29 mouse cellular contexts compared by ENCODE assay signal in genomic region chr7:44240712-44241111, GRCm38 (mm10). TPM values are rescaled to one million over a fixed set of nuclear protein-coding genes. Genes with fewer than 3 reads are reported as not detected.
DNase-seq lines count a peak whose midpoint lies in the region; ATAC-seq and TF ChIP-seq lines count a peak whose summit lies in the region.
"Had no signal": no experiment of that assay in that cellular context is flagged by ENCODE, and none has a peak within 500 bp of the region (broad histone marks: within the 10 kb centered on the region; RNA-seq: fewer than 3 reads in every experiment).

No protein-coding gene starts in this region.

- TF ChIP-seq CTCF in kidney, adult 2 months (conservative IDR thresholded peaks at IDR 0.05; ENCODE audit: insufficient read depth, insufficient read length, low read depth, low read length) = no peak

- DNase-seq in kidney, adult 2 months = peak; percentile 58
- no peak for DNase-seq in liver, embryonic 11.5 days (ENCODE audit: low spot score)
- no peak for DNase-seq in adrenal gland, adult 18-20 months (ENCODE audit: low spot score in 2 of 2)
- no peak for DNase-seq in spleen, postnatal 4 days (ENCODE audit: low spot score in 2 of 2)
- DNase-seq: adrenal gland, postnatal 10 days; cerebellum, adult 11 months; cerebellum, adult 8-10 months; cerebellum, postnatal 14 days; embryo, embryonic 11 days; gastrocnemius, postnatal 10 days; heart, adult 18-20 months; heart, postnatal 10 days; heart, postnatal 4 days had no signal

- H3K9ac ChIP-seq in kidney, embryonic 15.5 days = no peak overlapping the region
- no peak overlapping the region for H3K9ac ChIP-seq in liver, embryonic 16.5 days (ENCODE audit: low read depth, low read length)
- H3K9ac ChIP-seq in liver, embryonic 11.5 days (ENCODE audit: low read depth, low read length) = no peak overlapping the region
- H3K9ac ChIP-seq: embryonic facial prominence, embryonic 15.5 days; hindbrain, embryonic 12.5 days had no signal

- no peaks in the 10 kb centered on the region for H3K9me3 ChIP-seq in kidney, embryonic 15.5 days (replicated peaks)
- H3K9me3 ChIP-seq in liver, embryonic 16.5 days (replicated peaks; ENCODE audit: control insufficient read depth, low read length) = no peaks in the 10 kb centered on the region
- H3K9me3 ChIP-seq in liver, embryonic 11.5 days (ENCODE audit: control insufficient read depth, low read length) = no peaks in the 10 kb centered on the region
- H3K9me3 ChIP-seq: embryonic facial prominence, embryonic 15.5 days; forebrain, embryonic 10.5 days; heart, embryonic 10.5 days had no signal

- ATAC-seq in kidney, embryonic 15.5 days (replicated peaks; ENCODE audit: low FRiP score) = no peak
- peak; percentile 65; the same call in 1 of the 2 replicates for ATAC-seq in liver, embryonic 16.5 days (ENCODE audit: low read depth)
- no peak for ATAC-seq in liver, embryonic 11.5 days (replicated peaks; ENCODE audit: low FRiP score)
- peak; percentile 30 for ATAC-seq in megakaryocyte progenitor cell, adult 5-6 weeks (replicated peaks; ENCODE audit: poor library complexity)
- ATAC-seq: forebrain, embryonic 14.5 days had no signal

- H3K27ac ChIP-seq in kidney, adult 2 months (ENCODE audit: insufficient read depth, low read depth, low read length) = peak overlapping the region; percentile 89
- no peak overlapping the region for H3K27ac ChIP-seq in kidney, embryonic 15.5 days
- H3K27ac ChIP-seq in liver, embryonic 16.5 days (ENCODE audit: low read length) = no peak overlapping the region
- no peak overlapping the region for H3K27ac ChIP-seq in liver, embryonic 11.5 days (ENCODE audit: low read depth, low read length)
- H3K27ac ChIP-seq: embryonic facial prominence, embryonic 15.5 days; forebrain, embryonic 10.5 days; heart, embryonic 10.5 days; hindbrain, embryonic 12.5 days had no signal

- no peaks in the 10 kb centered on the region for H3K36me3 ChIP-seq in kidney, adult 2 months (ENCODE audit: control insufficient read depth, insufficient read depth, low read length)
- no peaks in the 10 kb centered on the region for H3K36me3 ChIP-seq in kidney, embryonic 15.5 days
- no peaks in the 10 kb centered on the region for H3K36me3 ChIP-seq in liver, embryonic 16.5 days (ENCODE audit: control insufficient read depth, insufficient read depth)
- H3K36me3 ChIP-seq in liver, embryonic 11.5 days (ENCODE audit: control insufficient read depth, insufficient read depth, low read length) = no peaks in the 10 kb centered on the region
- H3K36me3 ChIP-seq: embryonic facial prominence, embryonic 15.5 days; forebrain, embryonic 10.5 days; heart, embryonic 10.5 days; hindbrain, embryonic 12.5 days had no signal

- H3K4me2 ChIP-seq in kidney, embryonic 15.5 days = no peak overlapping the region
- H3K4me2 ChIP-seq in liver, embryonic 16.5 days (ENCODE audit: low read depth, low read length) = no peak overlapping the region
- no peak overlapping the region for H3K4me2 ChIP-seq in liver, embryonic 11.5 days
- H3K4me2 ChIP-seq: embryonic facial prominence, embryonic 15.5 days; hindbrain, embryonic 12.5 days had no signal

- TF ChIP-seq POLR2A in kidney, adult 2 months (IDR thresholded peaks at IDR 0.05; ENCODE audit: low read depth, low read length) = no peak

- H3K4me1 ChIP-seq in kidney, adult 2 months (ENCODE audit: control insufficient read depth, insufficient read depth, low read length) = peaks cover 7% of the 10 kb centered on the region; the same call in 1 of the 2 replicates
- peaks cover 6% of the 10 kb centered on the region for H3K4me1 ChIP-seq in kidney, embryonic 15.5 days
- peaks cover 6% of the 10 kb centered on the region for H3K4me1 ChIP-seq in liver, embryonic 16.5 days (ENCODE audit: control insufficient read depth, low read depth, low read length)
- peaks cover 10% of the 10 kb centered on the region for H3K4me1 ChIP-seq in liver, embryonic 11.5 days (replicated peaks; ENCODE audit: control insufficient read depth, insufficient read depth, low read length)

- H3K27me3 ChIP-seq in kidney, adult 2 months (replicated peaks; ENCODE audit: control insufficient read depth, insufficient read depth, low read length) = no peaks in the 10 kb centered on the region
- H3K27me3 ChIP-seq in kidney, embryonic 15.5 days = no peaks in the 10 kb centered on the region
- H3K27me3 ChIP-seq in liver, embryonic 16.5 days (ENCODE audit: control insufficient read depth, insufficient read depth, low read depth, low read length) = no peaks in the 10 kb centered on the region
- H3K27me3 ChIP-seq in liver, embryonic 11.5 days (replicated peaks; ENCODE audit: control insufficient read depth, insufficient read depth, low read length) = no peaks in the 10 kb centered on the region
- H3K27me3 ChIP-seq: embryonic facial prominence, embryonic 15.5 days; hindbrain, embryonic 12.5 days had no signal

- 31% methylated on average over 1 of the region's 1 CpGs for WGBS in kidney, adult 2 months
- 48% methylated on average over 1 of the region's 1 CpGs for WGBS in kidney, embryonic 15.5 days
- 29% methylated on average over 1 of the region's 1 CpGs for WGBS in liver, embryonic 16.5 days (ENCODE audit: insufficient replicate concordance)
- 44% methylated on average over 1 of the region's 1 CpGs for WGBS in liver, embryonic 11.5 days

- H3K4me3 ChIP-seq in kidney, adult 2 months (ENCODE audit: insufficient read depth, low read depth, low read length) = peak overlapping the region; percentile 35
- no peak overlapping the region for H3K4me3 ChIP-seq in kidney, embryonic 15.5 days (replicated peaks)
- no peak overlapping the region for H3K4me3 ChIP-seq in liver, embryonic 16.5 days (ENCODE audit: low read depth, low read length)
- no peak overlapping the region for H3K4me3 ChIP-seq in liver, embryonic 11.5 days (ENCODE audit: low read depth, low read length)
- H3K4me3 ChIP-seq: embryonic facial prominence, embryonic 15.5 days; erythroblast, embryonic 14.5 days; forebrain, embryonic 10.5 days; heart, embryonic 10.5 days; hindbrain, embryonic 12.5 days had no signal

RNA-seq across cellular contexts. Expression of gene Gm36864, which starts 4.7 kb away (rescaled TPM):
- 0.06 TPM in 1 of 2 replicates, not detected in the other for polyA plus RNA-seq in kidney, adult 2 months (2012; rRNA removed)
- not detected in 2 replicates for polyA plus RNA-seq in kidney, embryonic 15.5 days (2015; fragmentation: Nextera tagmentation; extraction: Ambion mirVana)
- not detected in 2 replicates for polyA plus RNA-seq in liver, embryonic 16.5 days (2015; fragmentation: Nextera tagmentation; extraction: Ambion mirVana)
- polyA plus RNA-seq in liver, embryonic 11.5 days (2014; fragmentation: Nextera tagmentation; extraction: Ambion mirVana) = not detected in 2 replicates
- total RNA-seq in megakaryocyte progenitor cell, adult 5-6 weeks (2015) = not detected in 2 replicates
- total RNA-seq in megakaryocyte progenitor cell, adult 5-6 weeks (2017) = not detected in 2 replicates
- total RNA-seq in adrenal gland, adult 18-20 months (2021) = not detected
- total RNA-seq: adrenal gland, postnatal 10 days; adrenal gland, postnatal 4 days; common myeloid progenitor, adult 5-6 weeks; gastrocnemius, postnatal 10 days; gastrocnemius, postnatal 4 days; heart, adult 18-20 months; heart, postnatal 10 days; heart, postnatal 4 days had no signal
- polyA plus RNA-seq: brain, embryonic 14.5 days; embryonic facial prominence, embryonic 11.5 days; erythroblast, embryonic 14.5 days; forebrain, embryonic 10.5 days; forebrain, embryonic 14.5 days; heart, embryonic 10.5 days; heart, embryonic 14.5 days; hindbrain, embryonic 12.5 days had no signal

RNA-seq across cellular contexts. Expression of gene 1700028J19Rik, which starts 5.8 kb away (rescaled TPM):
- 27.2 and 32.1 TPM in 2 replicates for polyA plus RNA-seq in kidney, adult 2 months (2012; rRNA removed)
- 1.1 and 1.7 TPM in 2 replicates for polyA plus RNA-seq in kidney, embryonic 15.5 days (2015; fragmentation: Nextera tagmentation; extraction: Ambion mirVana)
- 1.1 and 1.2 TPM in 2 replicates for polyA plus RNA-seq in liver, embryonic 16.5 days (2015; fragmentation: Nextera tagmentation; extraction: Ambion mirVana)
- polyA plus RNA-seq in liver, embryonic 11.5 days (2014; fragmentation: Nextera tagmentation; extraction: Ambion mirVana) = 1.5 and 2.0 TPM in 2 replicates
- total RNA-seq in megakaryocyte progenitor cell, adult 5-6 weeks (2015) = 0.34 and 1.8 TPM in 2 replicates
- 0.30 and 0.37 TPM in 2 replicates for total RNA-seq in megakaryocyte progenitor cell, adult 5-6 weeks (2017)
- 1 to 10 TPM in 1 of 2 experiments, under 1 TPM in 1; 0.70 to 1.2 TPM for total RNA-seq in adrenal gland, adult 18-20 months (2021)
- polyA plus RNA-seq: erythroblast, embryonic 14.5 days had no signal

RNA-seq across cellular contexts. Expression of gene 2410002F23Rik, which starts 5.8 kb away (rescaled TPM):
- 39.4 and 47.9 TPM in 2 replicates for polyA plus RNA-seq in kidney, adult 2 months (2012; rRNA removed)
- polyA plus RNA-seq in kidney, embryonic 15.5 days (2015; fragmentation: Nextera tagmentation; extraction: Ambion mirVana) = 159 and 163 TPM in 2 replicates
- polyA plus RNA-seq in liver, embryonic 16.5 days (2015; fragmentation: Nextera tagmentation; extraction: Ambion mirVana) = 23.4 and 24.6 TPM in 2 replicates
- polyA plus RNA-seq in liver, embryonic 11.5 days (2014; fragmentation: Nextera tagmentation; extraction: Ambion mirVana) = 109 and 117 TPM in 2 replicates
- 54.0 and 60.6 TPM in 2 replicates for total RNA-seq in megakaryocyte progenitor cell, adult 5-6 weeks (2015)
- 71.7 and 74.6 TPM in 2 replicates for total RNA-seq in megakaryocyte progenitor cell, adult 5-6 weeks (2017)
- 100 to 1,000 TPM in 1 of 2 experiments, 10 to 100 TPM in 1; 65.0 to 100 TPM for total RNA-seq in adrenal gland, adult 18-20 months (2021)

RNA-seq across cellular contexts. Expression of gene Klk1, which starts 15.6 kb away (rescaled TPM):
- polyA plus RNA-seq in kidney, adult 2 months (2012; rRNA removed) = 4,551 and 6,375 TPM in 2 replicates
- 4.1 and 6.6 TPM in 2 replicates for polyA plus RNA-seq in kidney, embryonic 15.5 days (2015; fragmentation: Nextera tagmentation; extraction: Ambion mirVana)
- polyA plus RNA-seq in liver, embryonic 16.5 days (2015; fragmentation: Nextera tagmentation; extraction: Ambion mirVana) = 1.1 TPM in 1 of 2 replicates, not detected in the other
- polyA plus RNA-seq in liver, embryonic 11.5 days (2014; fragmentation: Nextera tagmentation; extraction: Ambion mirVana) = not detected in 2 replicates
- total RNA-seq in megakaryocyte progenitor cell, adult 5-6 weeks (2015) = not detected in 2 replicates
- not detected in 2 replicates for total RNA-seq in megakaryocyte progenitor cell, adult 5-6 weeks (2017)
- under 1 TPM in 1 of 2 experiments, not detected in 1; 0.32 TPM for total RNA-seq in adrenal gland, adult 18-20 months (2021)
- total RNA-seq: common myeloid progenitor, adult 5-6 weeks; gastrocnemius, postnatal 10 days; gastrocnemius, postnatal 4 days; heart, postnatal 10 days; heart, postnatal 4 days had no signal
- polyA plus RNA-seq: brain, embryonic 14.5 days; C2C12; embryonic facial prominence, embryonic 11.5 days; embryonic facial prominence, embryonic 15.5 days; erythroblast, embryonic 14.5 days; forebrain, embryonic 10.5 days; forebrain, embryonic 14.5 days; heart, embryonic 14.5 days; hindbrain, embryonic 12.5 days had no signal

RNA-seq across cellular contexts. Expression of gene Acp4, which starts 16.5 kb away (rescaled TPM):
- not detected in 2 replicates for polyA plus RNA-seq in kidney, adult 2 months (2012; rRNA removed)
- polyA plus RNA-seq in kidney, embryonic 15.5 days (2015; fragmentation: Nextera tagmentation; extraction: Ambion mirVana) = 0.13 and 0.21 TPM in 2 replicates
- not detected in 2 replicates for polyA plus RNA-seq in liver, embryonic 16.5 days (2015; fragmentation: Nextera tagmentation; extraction: Ambion mirVana)
- not detected in 2 replicates for polyA plus RNA-seq in liver, embryonic 11.5 days (2014; fragmentation: Nextera tagmentation; extraction: Ambion mirVana)
- not detected in 2 replicates for total RNA-seq in megakaryocyte progenitor cell, adult 5-6 weeks (2015)
- total RNA-seq in megakaryocyte progenitor cell, adult 5-6 weeks (2017) = 0.04 TPM in 1 of 2 replicates, not detected in the other
- total RNA-seq in adrenal gland, adult 18-20 months (2021) = not detected
- total RNA-seq: adrenal gland, postnatal 10 days; adrenal gland, postnatal 4 days; common myeloid progenitor, adult 5-6 weeks; gastrocnemius, postnatal 10 days; gastrocnemius, postnatal 4 days; heart, adult 18-20 months; heart, postnatal 10 days; heart, postnatal 4 days had no signal
- polyA plus RNA-seq: brain, embryonic 14.5 days; C2C12; embryonic facial prominence, embryonic 11.5 days; erythroblast, embryonic 14.5 days; forebrain, embryonic 10.5 days; forebrain, embryonic 14.5 days; heart, embryonic 10.5 days; heart, embryonic 14.5 days; hindbrain, embryonic 12.5 days had no signal

Comparison
In these comparisons a context has a peak if more than half of its experiments do, and no peak if none do; other contexts are left out.
1. ATAC-seq: peak in liver, embryonic 16.5 days (single experiment) and megakaryocyte progenitor cell, adult 5-6 weeks (single experiment); none in kidney, embryonic 15.5 days (single experiment) and liver, embryonic 11.5 days (single experiment).